Mouse (Mus musculus): ENCODE measurements around the gene Nbea.

Gene Nbea

DNA sequence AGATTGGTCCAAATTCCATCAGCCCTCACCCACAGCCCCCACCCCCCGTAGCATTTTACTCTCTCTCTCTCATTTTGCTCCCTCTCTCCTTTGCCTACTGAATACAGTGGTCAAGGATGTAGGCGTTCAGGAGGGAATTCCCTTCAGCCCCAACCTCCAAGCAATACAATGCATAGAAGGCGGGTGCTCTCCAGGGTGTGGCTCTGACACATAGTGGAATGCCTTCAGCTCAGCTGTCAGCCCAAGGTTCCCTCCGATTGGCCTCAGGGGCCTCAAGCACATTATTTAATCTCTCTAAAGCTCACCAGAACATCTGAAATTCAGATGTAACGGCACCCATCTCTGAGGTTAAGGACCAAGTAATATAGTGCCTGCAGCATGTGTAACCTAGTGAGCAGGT is 590.2 kb downstream of the Nbea start:
- no peak for DNase-seq (ENCODE audit: low read depth, low spot score)

DNA sequence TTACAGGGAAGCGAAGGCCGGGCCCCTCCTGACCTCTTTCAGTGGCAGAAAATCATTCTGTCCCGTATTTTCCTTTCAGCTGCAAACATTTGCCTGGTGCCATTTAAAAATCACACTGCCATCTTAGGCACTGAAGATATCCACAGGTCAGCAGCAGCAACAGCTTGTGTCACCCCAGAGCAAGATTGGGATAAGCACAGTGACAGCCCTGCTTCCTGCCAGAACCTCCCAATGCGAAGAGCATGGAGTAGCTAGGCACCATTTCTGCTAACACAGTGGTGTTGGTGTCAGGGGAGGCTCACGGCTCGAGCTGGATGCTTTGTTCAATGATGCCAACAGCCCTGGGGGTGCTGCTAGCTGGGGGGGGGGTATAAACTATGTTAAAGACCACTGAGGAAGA is 592.8 kb downstream of the Nbea start:
- DNase-seq (ENCODE audit: low read depth, low spot score), result no peak

- DNase-seq (ENCODE audit: low read depth, low spot score), result no peak
Measured at GRCm38 (mm10) chr3:55590291-55590690, 593.2 kb downstream of the Nbea start.

DNA sequence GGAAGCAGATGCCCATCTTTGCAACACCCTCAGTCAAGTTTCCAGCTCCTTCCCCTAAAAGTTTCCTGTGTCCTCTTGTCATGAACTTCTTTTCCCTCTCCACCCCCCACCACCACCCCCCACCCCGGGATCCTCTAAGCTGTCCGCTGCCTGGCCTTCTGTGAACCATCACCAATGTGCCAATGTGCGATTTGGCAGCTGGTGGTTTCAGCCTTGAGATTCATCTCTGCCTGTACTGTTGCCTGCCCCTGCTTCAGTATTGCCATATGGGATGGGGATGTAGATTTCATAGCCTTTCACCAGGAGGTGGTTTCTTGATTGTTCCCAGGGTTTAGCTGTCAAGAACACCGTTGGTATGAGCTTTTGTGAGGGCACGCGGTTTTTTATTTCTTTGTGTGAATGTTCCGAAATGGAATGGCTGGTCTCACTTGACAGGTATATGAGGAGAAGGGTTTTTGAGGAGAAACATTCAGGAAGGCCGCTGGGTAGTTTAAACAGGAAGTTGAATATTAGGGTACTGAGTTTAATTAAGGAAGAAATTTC is 594.0 kb downstream of the Nbea start:
- DNase-seq (ENCODE audit: low read depth, low spot score), result peak; percentile 72

DNA sequence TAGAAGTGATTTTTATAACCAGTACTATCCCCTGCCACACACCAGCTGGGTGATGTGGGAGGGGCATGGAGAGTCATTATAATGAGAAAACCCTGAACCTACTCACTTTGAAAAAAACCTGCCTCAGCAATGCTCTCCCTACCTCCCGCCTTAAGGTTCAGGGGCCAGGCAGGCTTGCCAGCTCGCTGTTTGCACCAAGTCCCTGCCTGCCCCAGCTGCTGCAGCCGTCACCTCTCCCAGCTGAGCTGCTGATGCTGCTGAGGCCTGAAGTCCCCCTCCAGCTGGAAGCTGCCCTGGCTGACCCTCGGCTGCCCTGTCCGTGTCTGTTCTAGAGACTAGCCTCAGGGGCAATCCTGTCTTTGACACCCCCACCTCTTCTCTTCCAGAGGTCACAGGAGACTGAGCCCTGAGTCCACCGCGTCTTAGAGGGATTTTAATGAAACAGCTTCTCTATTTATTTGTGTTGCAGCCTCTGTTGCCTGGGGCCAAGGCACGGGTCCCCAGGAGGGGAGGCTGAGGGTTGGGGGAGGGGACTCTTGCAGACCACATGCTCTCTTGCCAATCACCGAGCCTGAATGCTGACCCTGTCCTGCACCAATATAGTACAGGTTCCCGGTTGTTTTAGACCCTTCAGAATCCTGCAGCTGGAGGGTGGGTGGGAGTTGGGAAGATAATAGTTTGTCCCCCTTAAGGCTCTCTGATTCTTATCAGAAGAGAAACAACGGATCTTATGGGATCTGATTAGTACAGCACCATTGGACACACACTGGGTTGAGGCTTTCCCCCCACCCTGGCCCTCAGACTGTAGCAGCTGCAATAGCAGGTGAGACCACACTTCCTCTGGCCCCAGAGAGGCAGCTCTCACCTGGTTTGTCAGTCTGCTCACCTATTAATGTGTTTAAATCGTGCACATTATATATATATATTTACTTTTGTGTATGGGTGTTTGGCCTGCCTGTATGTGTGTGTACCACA is 595.2 kb downstream of the Nbea start:
- DNase-seq (ENCODE audit: low read depth, low spot score), result peak; percentile 79

DNA sequence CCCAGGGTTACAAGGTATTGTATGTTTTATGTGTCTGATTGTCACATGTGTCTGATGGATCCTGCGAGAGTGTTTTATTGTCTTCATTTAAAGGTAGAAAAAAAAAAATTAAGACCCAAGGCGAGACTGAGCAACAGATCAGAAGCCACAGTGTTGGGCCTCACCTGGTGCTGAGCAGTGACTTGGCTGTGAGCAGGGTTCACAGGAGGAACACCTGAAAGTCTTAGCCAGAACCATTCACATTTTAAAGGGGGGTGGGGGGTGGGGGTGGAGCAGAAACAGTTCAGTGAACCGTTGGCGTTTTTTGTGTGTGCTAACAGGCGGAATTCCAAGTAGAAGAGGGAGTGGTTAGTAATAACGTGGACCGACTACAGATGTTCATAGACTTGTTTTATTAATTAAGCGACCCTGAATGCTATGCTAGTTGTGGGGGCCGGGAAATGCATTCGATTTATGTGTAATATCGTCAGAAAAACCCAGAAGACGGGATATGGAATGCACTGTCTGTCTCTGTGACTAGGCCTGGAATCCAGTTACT is 596.0 kb downstream of the Nbea start:
- DNase-seq (ENCODE audit: low read depth, low spot score), result no peak

All from forelimb bud, embryonic 11.5 days (tissue).